Mouse (Mus musculus): ENCODE data around the gene Vti1a.

- no peak for TF ChIP-seq CTCF (IDR thresholded peaks at IDR 0.05; ENCODE audit: low read depth)
- TF ChIP-seq EP300 (optimal IDR thresholded peaks at IDR 0.05): no peak
These were observed 254.6 kb downstream of the Vti1a start for GRCm38 (mm10) chr19:55570520-55571296.

Data from stomach, postnatal 0 days (tissue).